Mouse (Mus musculus) forebrain, embryonic 10.5 days (tissue): Measurements from ENCODE around the gene Ubxn7. TPM values are rescaled to one million over a fixed set of nuclear protein-coding genes. Genes with fewer than 3 reads are reported as not detected.

Experiments used
- polyA plus RNA-seq: library from polyadenylated mRNA; unstranded; fragments of >200 nt; fragmentation: Nextera tagmentation; extraction: Ambion mirVana; gene quantifications from 2 replicates; pipeline ENCODE4 v1.2.1, GENCODE M21; 2016

Ubxn7 gene
- polyA plus RNA-seq, 1 experiment from 2014 or later = 25.0 TPM

Other genes starting within 250 kb of the Ubxn7 start
- gene Pigx, start 232.5 kb upstream of the Ubxn7 start, polyA plus RNA-seq = 153 TPM in 2 replicates
- 41.0 and 44.0 TPM in 2 replicates for gene Cep19, start 232.5 kb upstream of the Ubxn7 start, polyA plus RNA-seq
- gene Nrros, start 166.7 kb upstream of the Ubxn7 start, polyA plus RNA-seq = 7.3 and 9.3 TPM in 2 replicates
- gene Bex6, start 152.4 kb upstream of the Ubxn7 start, polyA plus RNA-seq = 0.62 TPM in 1 of 2 replicates, not detected in the other
- gene Fbxo45, start 85.1 kb upstream of the Ubxn7 start, polyA plus RNA-seq = 8.3 and 9.8 TPM in 2 replicates
- 18.0 and 19.9 TPM in 2 replicates for gene Wdr53, start 85.0 kb upstream of the Ubxn7 start, polyA plus RNA-seq
- 0.10 TPM in 1 of 2 replicates, not detected in the other for gene Smco1, start 60.8 kb upstream of the Ubxn7 start, polyA plus RNA-seq
- 33.3 and 33.9 TPM in 2 replicates for gene Rnf168, start 54.8 kb upstream of the Ubxn7 start, polyA plus RNA-seq
- gene Tm4sf19, start 68.2 kb downstream of the Ubxn7 start, polyA plus RNA-seq = not detected in 2 replicates
- gene Tctex1d2, start 87.4 kb downstream of the Ubxn7 start, polyA plus RNA-seq = 39.0 and 39.2 TPM in 2 replicates
- gene Pcyt1a, start 98.7 kb downstream of the Ubxn7 start, polyA plus RNA-seq = 41.7 and 41.9 TPM in 2 replicates
- gene Slc51a, start 155.6 kb downstream of the Ubxn7 start, polyA plus RNA-seq = 0.28 and 0.37 TPM in 2 replicates
- not detected in 2 replicates for gene Zdhhc19, start 164.0 kb downstream of the Ubxn7 start, polyA plus RNA-seq